Mouse (Mus musculus): ENCODE results near the gene Slc13a2. TPM values are rescaled to one million over a fixed set of nuclear protein-coding genes. Genes with fewer than 3 reads are reported as not detected.
A peak's percentile ranks its signal among the peaks of the same experiment; 100 is the strongest.

Gene Slc13a2
- polyA plus RNA-seq, 1 experiment = not detected

GRCm38 (mm10) chr11:78367456-78368225 is 54.4 kb downstream of the Slc13a2 start:
- TF ChIP-seq CTCF (IDR thresholded peaks at IDR 0.05; ENCODE audit: control insufficient read depth, insufficient read depth, low read length) (no peak), POLR2A (IDR thresholded peaks at IDR 0.05; ENCODE audit: borderline replicate concordance, control insufficient read depth, low read depth, low read length) (no peak)
- Histone ChIP-seq H3K4me1 (ENCODE audit: control insufficient read depth, insufficient read depth, low read length) (no peaks in the 10 kb centered on the region), H3K4me3 (replicated peaks; ENCODE audit: control insufficient read depth, low read depth, low read length) (no peak overlapping the region), H3K27ac (ENCODE audit: control insufficient read depth, insufficient read depth, low read depth, low read length, poor library complexity) (no peak overlapping the region)
- 90% methylated on average over 15 of the region's 15 CpGs for WGBS

GRCm38 (mm10) chr11:78364103-78364502 is 57.9 kb downstream of the Slc13a2 start:
- no peak for TF ChIP-seq POLR2A (IDR thresholded peaks at IDR 0.05; ENCODE audit: borderline replicate concordance, control insufficient read depth, low read depth, low read length)
- TF ChIP-seq CTCF (IDR thresholded peaks at IDR 0.05; ENCODE audit: control insufficient read depth, insufficient read depth, low read length) = no peak
- H3K27ac ChIP-seq (ENCODE audit: control insufficient read depth, insufficient read depth, low read depth, low read length, poor library complexity) = no peak overlapping the region
- no peak overlapping the region for H3K4me3 ChIP-seq (replicated peaks; ENCODE audit: control insufficient read depth, low read depth, low read length)
- no peaks in the 10 kb centered on the region for H3K4me1 ChIP-seq (ENCODE audit: control insufficient read depth, insufficient read depth, low read length)
- WGBS = 68% methylated on average over 8 of the region's 8 CpGs

GRCm38 (mm10) chr11:78363309-78364007 is 58.6 kb downstream of the Slc13a2 start:
- Histone ChIP-seq H3K27ac (ENCODE audit: control insufficient read depth, insufficient read depth, low read depth, low read length, poor library complexity) (no peak overlapping the region), H3K4me1 (ENCODE audit: control insufficient read depth, insufficient read depth, low read length) (no peaks in the 10 kb centered on the region), H3K4me3 (replicated peaks; ENCODE audit: control insufficient read depth, low read depth, low read length) (no peak overlapping the region)
- TF ChIP-seq POLR2A (IDR thresholded peaks at IDR 0.05; ENCODE audit: borderline replicate concordance, control insufficient read depth, low read depth, low read length) (no peak), CTCF (IDR thresholded peaks at IDR 0.05; ENCODE audit: control insufficient read depth, insufficient read depth, low read length) (no peak)
- WGBS = 69% methylated on average over 13 of the region's 13 CpGs

- Histone ChIP-seq H3K4me3 (replicated peaks; ENCODE audit: control insufficient read depth, low read depth, low read length) (no peak overlapping the region), H3K27ac (ENCODE audit: control insufficient read depth, insufficient read depth, low read depth, low read length, poor library complexity) (no peak overlapping the region), H3K4me1 (ENCODE audit: control insufficient read depth, insufficient read depth, low read length) (no peaks in the 10 kb centered on the region)
- no peak for TF ChIP-seq POLR2A (IDR thresholded peaks at IDR 0.05; ENCODE audit: borderline replicate concordance, control insufficient read depth, low read depth, low read length)
- no peak for TF ChIP-seq CTCF (IDR thresholded peaks at IDR 0.05; ENCODE audit: control insufficient read depth, insufficient read depth, low read length)
- 67% methylated on average over 2 of the region's 2 CpGs for WGBS
Observed at GRCm38 (mm10) chr11:78360789-78361131, 61.3 kb downstream of the Slc13a2 start.

GRCm38 (mm10) chr11:78360125-78360788 is 61.8 kb downstream of the Slc13a2 start:
- TF ChIP-seq POLR2A (IDR thresholded peaks at IDR 0.05; ENCODE audit: borderline replicate concordance, control insufficient read depth, low read depth, low read length) (no peak), CTCF (IDR thresholded peaks at IDR 0.05; ENCODE audit: control insufficient read depth, insufficient read depth, low read length) (peak; percentile 76)
- Histone ChIP-seq H3K4me1 (ENCODE audit: control insufficient read depth, insufficient read depth, low read length) (no peaks in the 10 kb centered on the region), H3K27ac (ENCODE audit: control insufficient read depth, insufficient read depth, low read depth, low read length, poor library complexity) (no peak overlapping the region), H3K4me3 (replicated peaks; ENCODE audit: control insufficient read depth, low read depth, low read length) (peak overlapping the region; percentile 50)
- 5% methylated on average over 13 of the region's 13 CpGs for WGBS

GRCm38 (mm10) chr11:78358330-78359007 is 63.5 kb downstream of the Slc13a2 start:
- no peak overlapping the region for H3K4me3 ChIP-seq (replicated peaks; ENCODE audit: control insufficient read depth, low read depth, low read length)
- 39% methylated on average over 22 of the region's 22 CpGs for WGBS
- H3K4me1 ChIP-seq (ENCODE audit: control insufficient read depth, insufficient read depth, low read length) = peaks cover under 1% of the 10 kb centered on the region; the same call in 1 of the 2 replicates
- no peak overlapping the region; the same call in 1 of the 2 replicates for H3K27ac ChIP-seq (ENCODE audit: control insufficient read depth, insufficient read depth, low read depth, low read length, poor library complexity)
- TF ChIP-seq POLR2A (IDR thresholded peaks at IDR 0.05; ENCODE audit: borderline replicate concordance, control insufficient read depth, low read depth, low read length) (0 out of 2 replicates have a peak, but pooled peaks have one; percentile 5), CTCF (IDR thresholded peaks at IDR 0.05; ENCODE audit: control insufficient read depth, insufficient read depth, low read length) (peak; percentile 81)

- 36% methylated on average over 4 of the region's 4 CpGs for WGBS
- TF ChIP-seq POLR2A (IDR thresholded peaks at IDR 0.05; ENCODE audit: borderline replicate concordance, control insufficient read depth, low read depth, low read length) (no peak), CTCF (IDR thresholded peaks at IDR 0.05; ENCODE audit: control insufficient read depth, insufficient read depth, low read length) (peak; percentile 83)
- H3K4me1 ChIP-seq (ENCODE audit: control insufficient read depth, insufficient read depth, low read length) = peaks cover 3% of the 10 kb centered on the region
Observed at GRCm38 (mm10) chr11:78355471-78356238, 66.4 kb downstream of the Slc13a2 start.

More at GRCm38 (mm10) chr11:78355471-78356238, 66.4 kb downstream of the Slc13a2 start:
- H3K4me3 ChIP-seq (replicated peaks; ENCODE audit: control insufficient read depth, low read depth, low read length) = no peak overlapping the region
- H3K27ac ChIP-seq (ENCODE audit: control insufficient read depth, insufficient read depth, low read depth, low read length, poor library complexity) = no peak overlapping the region

Measured in bone marrow, adult 2 months (tissue).